Mouse (Mus musculus) heart, postnatal 4 days (tissue): Measurements from ENCODE around the gene Pgm5. TPM values are rescaled to one million over a fixed set of nuclear protein-coding genes. Genes with fewer than 3 reads are reported as not detected.
"Not testable (repeated sequence)": the region's sequence is repeated elsewhere in the genome, so short reads cannot be mapped to it uniquely, and the experiment has no call there.

Experiments used
- DNase-seq: peaks from one replicate; pipeline ENCODE4 v3.0.0; 2021
- total RNA-seq, 2 experiments: library from RNA; stranded (reverse); gene quantifications; 2 replicates each; pipeline ENCODE4 v1.2.3; 2021

The Pgm5 gene
- total RNA-seq, 2 experiments from 2014 or later = 103 to 110 TPM

GRCm38 (mm10) chr19:24703168-24703567 is 158.5 kb downstream of the Pgm5 start:
- not testable (repeated sequence) for DNase-seq

- no peak for DNase-seq
Measured at GRCm38 (mm10) chr19:24701716-24702115, 159.9 kb downstream of the Pgm5 start.

- DNase-seq = no peak
Measured at GRCm38 (mm10) chr19:24700664-24701063, 161.0 kb downstream of the Pgm5 start.

GRCm38 (mm10) chr19:24699910-24700309 is 161.7 kb downstream of the Pgm5 start:
- DNase-seq = no peak

GRCm38 (mm10) chr19:24699196-24699595 is 162.5 kb downstream of the Pgm5 start:
- no peak for DNase-seq

GRCm38 (mm10) chr19:24698651-24699050 is 163.0 kb downstream of the Pgm5 start:
- no peak for DNase-seq

GRCm38 (mm10) chr19:24697946-24698345 is 163.7 kb downstream of the Pgm5 start:
- no peak for DNase-seq

- no peak for DNase-seq
Measured at GRCm38 (mm10) chr19:24692691-24693090, 169.0 kb downstream of the Pgm5 start.

GRCm38 (mm10) chr19:24689531-24689930 is 172.1 kb downstream of the Pgm5 start:
- no peak for DNase-seq

GRCm38 (mm10) chr19:24688327-24688726 is 173.3 kb downstream of the Pgm5 start:
- DNase-seq = no peak

- no peak for DNase-seq
Measured at GRCm38 (mm10) chr19:24686411-24686810, 175.2 kb downstream of the Pgm5 start.

- peak; percentile 62 for DNase-seq
Measured at GRCm38 (mm10) chr19:24683016-24683720, 178.5 kb downstream of the Pgm5 start.

GRCm38 (mm10) chr19:24677242-24677984 is 184.2 kb downstream of the Pgm5 start:
- DNase-seq = no peak

GRCm38 (mm10) chr19:24676429-24676828 is 185.2 kb downstream of the Pgm5 start:
- DNase-seq = peak; percentile 31

- DNase-seq = no peak
Measured at GRCm38 (mm10) chr19:24673762-24674161, 187.9 kb downstream of the Pgm5 start, which contains the start of gene Tmem252. TSS of gene Tmem252 (plus strand) at chr19:24674008.

- DNase-seq = no peak
Measured at GRCm38 (mm10) chr19:24673331-24673730, 188.3 kb downstream of the Pgm5 start.

- no peak for DNase-seq
Measured at GRCm38 (mm10) chr19:24672366-24672960, 189.2 kb downstream of the Pgm5 start.

GRCm38 (mm10) chr19:24671571-24671970 is 190.1 kb downstream of the Pgm5 start:
- DNase-seq = no peak

GRCm38 (mm10) chr19:24667527-24667926 is 194.1 kb downstream of the Pgm5 start:
- DNase-seq = no peak

- no peak for DNase-seq
Measured at GRCm38 (mm10) chr19:24665771-24666170, 195.9 kb downstream of the Pgm5 start.

- no peak for DNase-seq
Measured at GRCm38 (mm10) chr19:24662346-24662745, 199.3 kb downstream of the Pgm5 start.

- DNase-seq = no peak
Measured at GRCm38 (mm10) chr19:24656981-24657380, 204.7 kb downstream of the Pgm5 start.

- no peak for DNase-seq
Measured at GRCm38 (mm10) chr19:24653230-24653799, 208.3 kb downstream of the Pgm5 start.
